8 mouse cellular contexts compared by ENCODE assay signal in genomic region chr2:167634865-167635512, GRCm38 (mm10). TPM values are rescaled to one million over a fixed set of nuclear protein-coding genes. Genes with fewer than 3 reads are reported as not detected.
A peak's percentile ranks its signal among the peaks of the same experiment; 100 is the strongest.
DNase-seq lines count a peak whose midpoint lies in the region; ATAC-seq lines count a peak whose summit lies in the region.

No protein-coding gene starts in this region.

- 70% methylated on average over 7 of the region's 7 CpGs for WGBS in lung, embryonic 15.5 days
- 74% methylated on average over 7 of the region's 7 CpGs for WGBS in limb, embryonic 13.5 days
- WGBS in stomach, embryonic 15.5 days, result 74% methylated on average over 7 of the region's 7 CpGs

- H3K36me3 ChIP-seq in lung, embryonic 15.5 days, result no peaks in the 10 kb centered on the region
- no peaks in the 10 kb centered on the region for H3K36me3 ChIP-seq in limb, embryonic 13.5 days
- no peaks in the 10 kb centered on the region for H3K36me3 ChIP-seq in stomach, embryonic 15.5 days

- peak overlapping the region; percentile 32 for H3K4me3 ChIP-seq in lung, embryonic 15.5 days
- H3K4me3 ChIP-seq in limb, embryonic 13.5 days, result peak overlapping the region; percentile 37
- H3K4me3 ChIP-seq in stomach, embryonic 15.5 days (replicated peaks), result peak overlapping the region; percentile 36

- no peak overlapping the region for H3K9ac ChIP-seq in lung, embryonic 15.5 days
- no peak overlapping the region for H3K9ac ChIP-seq in limb, embryonic 13.5 days
- H3K9ac ChIP-seq in stomach, embryonic 15.5 days, result no peak overlapping the region

- peaks cover 31% of the 10 kb centered on the region for H3K4me1 ChIP-seq in lung, embryonic 15.5 days
- peaks cover 32% of the 10 kb centered on the region for H3K4me1 ChIP-seq in limb, embryonic 13.5 days
- H3K4me1 ChIP-seq in stomach, embryonic 15.5 days, result peaks cover 24% of the 10 kb centered on the region

- H3K9me3 ChIP-seq in lung, embryonic 15.5 days, result no peaks in the 10 kb centered on the region
- no peaks in the 10 kb centered on the region for H3K9me3 ChIP-seq in limb, embryonic 13.5 days
- H3K9me3 ChIP-seq in stomach, embryonic 15.5 days, result no peaks in the 10 kb centered on the region

- peak overlapping the region; percentile 61 for H3K4me2 ChIP-seq in lung, embryonic 15.5 days
- H3K4me2 ChIP-seq in limb, embryonic 13.5 days (replicated peaks), result peak overlapping the region; percentile 64
- peak overlapping the region; percentile 59 for H3K4me2 ChIP-seq in stomach, embryonic 15.5 days

- no peak overlapping the region for H3K27ac ChIP-seq in lung, embryonic 15.5 days
- no peak overlapping the region for H3K27ac ChIP-seq in limb, embryonic 13.5 days
- no peak overlapping the region; the same call in 1 of the 2 replicates for H3K27ac ChIP-seq in stomach, embryonic 15.5 days

- H3K27me3 ChIP-seq in lung, embryonic 15.5 days, result no peaks in the 10 kb centered on the region
- H3K27me3 ChIP-seq in limb, embryonic 13.5 days, result no peaks in the 10 kb centered on the region
- H3K27me3 ChIP-seq in stomach, embryonic 15.5 days (replicated peaks), result no peaks in the 10 kb centered on the region

- peak; percentile 56 for DNase-seq in cerebellum, adult 11-12 months
- no peak for DNase-seq in cerebellum, postnatal 10 days
- DNase-seq in lung, postnatal 36 days, result no peak
- no peak for DNase-seq in right cerebral cortex, postnatal 4 days
- DNase-seq in c-Kit-positive CD71-positive TER-119-positive erythroid progenitor cells, embryonic 14.5 days (ENCODE audit: low spot score), result no peak

- no peak for ATAC-seq in lung, embryonic 15.5 days (ENCODE audit: borderline replicate concordance, extremely low read depth, low FRiP score, low TSS enrichment)
- ATAC-seq in limb, embryonic 13.5 days (ENCODE audit: low FRiP score, low read depth), result no peak
- no peak for ATAC-seq in stomach, embryonic 15.5 days (ENCODE audit: insufficient read depth, low FRiP score, low read depth)

RNA-seq across cellular contexts. Expression of gene Ube2v1, which starts 3.1 kb away (rescaled TPM):
- polyA plus RNA-seq in lung, embryonic 15.5 days (2015; fragmentation: Nextera tagmentation; extraction: Ambion mirVana), result 280 and 282 TPM in 2 replicates
- polyA plus RNA-seq in limb, embryonic 13.5 days (2015; fragmentation: Nextera tagmentation; extraction: Ambion mirVana), result 268 and 284 TPM in 2 replicates
- polyA plus RNA-seq in stomach, embryonic 15.5 days (2015; fragmentation: Nextera tagmentation; extraction: Ambion mirVana), result 250 and 281 TPM in 2 replicates

RNA-seq across cellular contexts. Expression of gene Gm20431, which starts 26.3 kb away (rescaled TPM):
- polyA plus RNA-seq in lung, embryonic 15.5 days (2015; fragmentation: Nextera tagmentation; extraction: Ambion mirVana), result 3.2 and 3.5 TPM in 2 replicates
- 6.2 and 11.2 TPM in 2 replicates for polyA plus RNA-seq in limb, embryonic 13.5 days (2015; fragmentation: Nextera tagmentation; extraction: Ambion mirVana)
- 3.5 and 9.6 TPM in 2 replicates for polyA plus RNA-seq in stomach, embryonic 15.5 days (2015; fragmentation: Nextera tagmentation; extraction: Ambion mirVana)

RNA-seq across cellular contexts. Expression of gene Cebpb, which starts 53.7 kb away (rescaled TPM):
- polyA plus RNA-seq in lung, embryonic 15.5 days (2015; fragmentation: Nextera tagmentation; extraction: Ambion mirVana), result 61.4 and 68.1 TPM in 2 replicates
- 2.3 and 3.4 TPM in 2 replicates for polyA plus RNA-seq in limb, embryonic 13.5 days (2015; fragmentation: Nextera tagmentation; extraction: Ambion mirVana)
- 18.4 and 25.4 TPM in 2 replicates for polyA plus RNA-seq in stomach, embryonic 15.5 days (2015; fragmentation: Nextera tagmentation; extraction: Ambion mirVana)

RNA-seq across cellular contexts. Expression of gene Tmem189, which starts 54.6 kb away (rescaled TPM):
- polyA plus RNA-seq in lung, embryonic 15.5 days (2015; fragmentation: Nextera tagmentation; extraction: Ambion mirVana), result 41.7 and 43.8 TPM in 2 replicates
- polyA plus RNA-seq in limb, embryonic 13.5 days (2015; fragmentation: Nextera tagmentation; extraction: Ambion mirVana), result 35.7 and 40.1 TPM in 2 replicates
- polyA plus RNA-seq in stomach, embryonic 15.5 days (2015; fragmentation: Nextera tagmentation; extraction: Ambion mirVana), result 40.8 and 43.8 TPM in 2 replicates
